Mouse (Mus musculus): ENCODE data around the gene Vmn1r151. TPM values are rescaled to one million over a fixed set of nuclear protein-coding genes. Genes with fewer than 3 reads are reported as not detected.
"Not testable (repeated sequence)": the region's sequence is repeated elsewhere in the genome, so short reads cannot be mapped to it uniquely, and the experiment has no call there.

Gene Vmn1r151
- not detected in 2 replicates for polyA plus RNA-seq (2014; fragmentation: Nextera tagmentation; extraction: Ambion mirVana)

DNA sequence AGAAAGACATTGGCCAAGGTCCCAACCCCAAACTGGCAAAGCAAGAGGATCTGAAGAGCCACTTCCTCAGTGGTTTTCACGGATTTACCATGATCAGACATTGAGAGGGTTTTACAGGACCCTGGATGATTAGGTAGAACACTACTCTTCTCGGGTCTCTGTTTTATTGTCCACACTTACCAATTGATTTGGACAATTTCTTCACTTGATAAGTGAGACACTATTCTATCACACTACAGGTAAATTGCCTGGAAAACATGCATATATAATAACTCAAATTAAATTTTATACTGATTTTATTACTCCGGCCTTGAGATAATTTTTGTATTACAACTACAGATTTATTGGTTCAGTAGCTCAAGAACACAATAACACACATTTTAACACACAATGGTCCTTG, at the start of gene Vmn1r151:
Gene Vmn1r151 (minus strand): TSS at position 101 of the 400 bp plus-strand sequence.
- not testable (repeated sequence) for H3K4me1 ChIP-seq (ENCODE audit: control insufficient read depth, insufficient read depth, low read length); H3K36me3 ChIP-seq (ENCODE audit: control insufficient read depth, insufficient read depth, low read length); H3K9me3 ChIP-seq (ENCODE audit: control insufficient read depth, low read length); H3K9ac ChIP-seq (ENCODE audit: low read depth, low read length); H3K27ac ChIP-seq (ENCODE audit: low read depth, low read length); H3K27me3 ChIP-seq (ENCODE audit: control insufficient read depth, insufficient read depth, low read length); H3K4me3 ChIP-seq (ENCODE audit: low read length); H3K4me2 ChIP-seq (replicated peaks; ENCODE audit: low read depth, low read length); ATAC-seq (ENCODE audit: low FRiP score, low TSS enrichment)
- 27% methylated on average over 1 of the region's 3 CpGs for WGBS

GRCm38 (mm10) chr7:22534787-22535186, 35.3 kb upstream of the Vmn1r151 start, which contains the start of gene Gm8677:
Gm8677 (minus strand) TSS chr7:22534887.
- not testable (repeated sequence) for H3K27me3 ChIP-seq (ENCODE audit: control insufficient read depth, insufficient read depth, low read length); H3K27ac ChIP-seq (ENCODE audit: low read depth, low read length); H3K36me3 ChIP-seq (ENCODE audit: control insufficient read depth, insufficient read depth, low read length); H3K4me1 ChIP-seq (ENCODE audit: control insufficient read depth, insufficient read depth, low read length); H3K4me2 ChIP-seq (replicated peaks; ENCODE audit: low read depth, low read length); ATAC-seq (ENCODE audit: low FRiP score, low TSS enrichment); H3K9me3 ChIP-seq (ENCODE audit: control insufficient read depth, low read length); H3K4me3 ChIP-seq (ENCODE audit: low read length); H3K9ac ChIP-seq (ENCODE audit: low read depth, low read length)
- no CpG with 5 or more reads among the region's 1 CpGs for WGBS

DNA sequence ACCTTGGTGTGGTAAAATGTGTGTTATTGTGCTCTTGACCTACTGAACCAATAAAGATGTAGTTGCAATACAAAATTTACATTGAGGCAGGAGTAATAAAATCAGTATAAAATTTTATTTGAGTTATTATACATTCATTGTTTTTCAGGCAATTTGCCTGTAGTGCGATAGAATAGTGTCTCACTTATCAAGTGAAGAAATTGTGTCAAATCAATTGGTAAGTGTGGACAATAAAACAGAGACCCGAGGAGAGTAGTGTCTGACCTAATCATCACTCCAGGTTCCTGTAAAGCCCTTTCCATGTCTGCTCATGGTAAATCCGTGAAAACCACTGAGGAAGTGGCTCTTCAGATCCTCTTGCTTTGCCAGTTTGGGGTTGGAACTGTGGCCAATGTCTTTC, 23.2 kb upstream of the Vmn1r151 start, which contains the start of gene Vmn1r152:
Gene Vmn1r152 (plus strand): TSS at position 301 of the 400 bp plus-strand sequence.
- H3K4me3 ChIP-seq (ENCODE audit: low read length); H3K4me1 ChIP-seq (ENCODE audit: control insufficient read depth, insufficient read depth, low read length); H3K27ac ChIP-seq (ENCODE audit: low read depth, low read length); H3K27me3 ChIP-seq (ENCODE audit: control insufficient read depth, insufficient read depth, low read length); ATAC-seq (ENCODE audit: low FRiP score, low TSS enrichment); H3K36me3 ChIP-seq (ENCODE audit: control insufficient read depth, insufficient read depth, low read length); H3K9me3 ChIP-seq (ENCODE audit: control insufficient read depth, low read length); H3K4me2 ChIP-seq (replicated peaks; ENCODE audit: low read depth, low read length); H3K9ac ChIP-seq (ENCODE audit: low read depth, low read length): not testable (repeated sequence)
- WGBS = no CpG with 5 or more reads among the region's 3 CpGs

DNA sequence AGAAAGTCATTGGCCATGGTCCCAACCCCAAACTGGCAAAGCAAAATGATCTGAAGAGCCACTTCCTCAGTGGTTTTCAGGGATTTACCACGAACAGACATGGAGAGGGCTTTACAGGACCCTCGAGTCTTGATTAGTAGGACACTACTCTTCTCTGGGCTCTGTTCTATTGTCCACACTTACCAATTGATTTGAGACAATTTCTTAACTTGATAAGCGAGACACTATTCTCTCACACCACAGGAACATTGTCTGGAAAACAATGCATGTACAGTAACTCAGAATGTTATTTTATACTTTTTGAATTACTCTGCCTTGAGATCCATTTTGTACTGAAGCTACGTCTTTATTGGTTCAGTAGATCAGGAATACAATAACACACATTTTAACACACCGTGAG, 35.5 kb downstream of the Vmn1r151 start, which contains the start of gene Gm10665:
Gene Gm10665 (minus strand): TSS at position 101 of the 400 bp plus-strand sequence.
- H3K4me3 ChIP-seq (ENCODE audit: low read length); H3K4me1 ChIP-seq (ENCODE audit: control insufficient read depth, insufficient read depth, low read length); ATAC-seq (ENCODE audit: low FRiP score, low TSS enrichment); H3K36me3 ChIP-seq (ENCODE audit: control insufficient read depth, insufficient read depth, low read length); H3K27me3 ChIP-seq (ENCODE audit: control insufficient read depth, insufficient read depth, low read length); H3K4me2 ChIP-seq (replicated peaks; ENCODE audit: low read depth, low read length); H3K27ac ChIP-seq (ENCODE audit: low read depth, low read length); H3K9me3 ChIP-seq (ENCODE audit: control insufficient read depth, low read length); H3K9ac ChIP-seq (ENCODE audit: low read depth, low read length): not testable (repeated sequence)
- no CpG with 5 or more reads among the region's 5 CpGs for WGBS

Other genes starting within 250 kb of the Vmn1r151 start
- not detected in 2 replicates for gene Gm4187, start 170.0 kb downstream of the Vmn1r151 start, polyA plus RNA-seq (2014; fragmentation: Nextera tagmentation; extraction: Ambion mirVana)
- gene Gm8660, start 128.6 kb downstream of the Vmn1r151 start, polyA plus RNA-seq (2014; fragmentation: Nextera tagmentation; extraction: Ambion mirVana) = not detected in 2 replicates
- not detected in 2 replicates for gene Vmn1r148, start 86.1 kb downstream of the Vmn1r151 start, polyA plus RNA-seq (2014; fragmentation: Nextera tagmentation; extraction: Ambion mirVana)
- gene Vmn1r149, start 61.4 kb downstream of the Vmn1r151 start, polyA plus RNA-seq (2014; fragmentation: Nextera tagmentation; extraction: Ambion mirVana) = not detected in 2 replicates
- not detected in 2 replicates for gene Gm10665, start 35.6 kb downstream of the Vmn1r151 start, polyA plus RNA-seq (2014; fragmentation: Nextera tagmentation; extraction: Ambion mirVana)
- gene Vmn1r152, start 23.3 kb upstream of the Vmn1r151 start, polyA plus RNA-seq (2014; fragmentation: Nextera tagmentation; extraction: Ambion mirVana) = not detected in 2 replicates
- gene Gm8677, start 35.2 kb upstream of the Vmn1r151 start, polyA plus RNA-seq (2014; fragmentation: Nextera tagmentation; extraction: Ambion mirVana) = not detected in 2 replicates
- gene Gm4201, start 65.7 kb upstream of the Vmn1r151 start, polyA plus RNA-seq (2014; fragmentation: Nextera tagmentation; extraction: Ambion mirVana) = not detected in 2 replicates
- gene Gm4565, start 88.4 kb upstream of the Vmn1r151 start, polyA plus RNA-seq (2014; fragmentation: Nextera tagmentation; extraction: Ambion mirVana) = not detected in 2 replicates
- not detected in 2 replicates for gene Vmn1r155, start 158.3 kb upstream of the Vmn1r151 start, polyA plus RNA-seq (2014; fragmentation: Nextera tagmentation; extraction: Ambion mirVana)
- not detected in 2 replicates for gene Gm8693, start 192.6 kb upstream of the Vmn1r151 start, polyA plus RNA-seq (2014; fragmentation: Nextera tagmentation; extraction: Ambion mirVana)
- gene Gm4567, start 220.0 kb upstream of the Vmn1r151 start, polyA plus RNA-seq (2014; fragmentation: Nextera tagmentation; extraction: Ambion mirVana) = not detected in 2 replicates

Data from kidney, embryonic 14.5 days (tissue).